32 mouse cellular contexts compared by ENCODE assay signal in genomic region chr11:83869147-83869546, GRCm38 (mm10). TPM values are rescaled to one million over a fixed set of nuclear protein-coding genes. Genes with fewer than 3 reads are reported as not detected.
DNase-seq lines count a peak whose midpoint lies in the region; ATAC-seq and TF ChIP-seq lines count a peak whose summit lies in the region.
"Had no signal": no experiment of that assay in that cellular context is flagged by ENCODE, and none has a peak within 500 bp of the region (broad histone marks: within the 10 kb centered on the region; RNA-seq: fewer than 3 reads in every experiment).

No protein-coding gene starts in this region.

- no peak for TF ChIP-seq EP300 in stomach, postnatal 0 days (optimal IDR thresholded peaks at IDR 0.05)

- no peak for DNase-seq in stomach, postnatal 0 days (ENCODE audit: low spot score)
- DNase-seq in intestine, embryonic 14.5 days (ENCODE audit: low spot score) = peak; percentile 64
- peak; percentile 36 to 66 for DNase-seq in lung, postnatal 4 days
- DNase-seq in hindbrain, embryonic 14.5 days (ENCODE audit: low spot score) = no peak
- no peak for DNase-seq in c-Kit-positive CD71-positive TER-119-positive erythroid progenitor cells, embryonic 14.5 days (ENCODE audit: low spot score)
- DNase-seq: adrenal gland, postnatal 10 days; cerebellum, adult 18-20 months; cerebellum, postnatal 10 days; gastrocnemius, adult 2 months; gastrocnemius, postnatal 36 days; heart, adult 2 months; heart, postnatal 4 days; kidney, adult 9 months; kidney, postnatal 14 days; liver, postnatal 0 days; thymus, adult 18-20 months; thymus, postnatal 25 days had no signal

- H3K4me1 ChIP-seq in stomach, embryonic 15.5 days = no peaks in the 10 kb centered on the region; the same call in 1 of the 2 replicates
- no peaks in the 10 kb centered on the region for H3K4me1 ChIP-seq in stomach, postnatal 0 days (replicated peaks; ENCODE audit: control insufficient read depth, insufficient read depth)
- no peaks in the 10 kb centered on the region for H3K4me1 ChIP-seq in intestine, embryonic 14.5 days (replicated peaks; ENCODE audit: control insufficient read depth, insufficient read depth, low read length)
- peaks cover 3% of the 10 kb centered on the region; the same call in 1 of the 2 replicates for H3K4me1 ChIP-seq in lung, embryonic 16.5 days (replicated peaks; ENCODE audit: control insufficient read depth, insufficient read depth, low read length)
- H3K4me1 ChIP-seq in kidney, embryonic 15.5 days = peaks cover 10% of the 10 kb centered on the region
- H3K4me1 ChIP-seq in hindbrain, embryonic 14.5 days (replicated peaks; ENCODE audit: control insufficient read depth, insufficient read depth, low read length) = no peaks in the 10 kb centered on the region
- H3K4me1 ChIP-seq: embryonic facial prominence, embryonic 13.5 days; forebrain, embryonic 15.5 days; hindbrain, embryonic 15.5 days; liver, embryonic 12.5 days had no signal

- 15% methylated on average over 1 of the region's 1 CpGs for WGBS in stomach, embryonic 15.5 days
- 50% methylated on average over 1 of the region's 1 CpGs for WGBS in stomach, postnatal 0 days
- 26% methylated on average over 1 of the region's 1 CpGs for WGBS in intestine, embryonic 14.5 days
- 35% methylated on average over 1 of the region's 1 CpGs for WGBS in lung, embryonic 16.5 days
- 24% methylated on average over 1 of the region's 1 CpGs for WGBS in kidney, embryonic 15.5 days
- 13% methylated on average over 1 of the region's 1 CpGs for WGBS in hindbrain, embryonic 14.5 days

- H3K4me3 ChIP-seq in stomach, embryonic 15.5 days (replicated peaks) = no peak overlapping the region
- H3K4me3 ChIP-seq in stomach, postnatal 0 days (ENCODE audit: low read depth, low read length) = no peak overlapping the region
- H3K4me3 ChIP-seq in intestine, embryonic 14.5 days (ENCODE audit: low read depth, low read length) = no peak overlapping the region
- H3K4me3 ChIP-seq in lung, embryonic 16.5 days (ENCODE audit: low read length) = no peak overlapping the region
- no peak overlapping the region for H3K4me3 ChIP-seq in kidney, embryonic 15.5 days (replicated peaks)
- no peak overlapping the region for H3K4me3 ChIP-seq in hindbrain, embryonic 14.5 days (replicated peaks; ENCODE audit: low read length)
- H3K4me3 ChIP-seq: embryonic facial prominence, embryonic 13.5 days; forebrain, embryonic 10.5 days; forebrain, embryonic 15.5 days; gastrocnemius, adult 2 months; heart, adult 2 months; heart, embryonic 12.5 days; hindbrain, embryonic 15.5 days; limb, embryonic 13.5 days; liver, embryonic 12.5 days; megakaryocyte, embryonic 14.5 days; midbrain, embryonic 12.5 days had no signal

- H3K36me3 ChIP-seq in stomach, embryonic 15.5 days = no peaks in the 10 kb centered on the region
- H3K36me3 ChIP-seq in stomach, postnatal 0 days (ENCODE audit: control insufficient read depth, insufficient read depth, low read length) = no peaks in the 10 kb centered on the region
- no peaks in the 10 kb centered on the region for H3K36me3 ChIP-seq in intestine, embryonic 14.5 days (ENCODE audit: control insufficient read depth, insufficient read depth, low read length)
- H3K36me3 ChIP-seq in lung, embryonic 16.5 days (ENCODE audit: control insufficient read depth, insufficient read depth, low read length) = peaks cover 4% of the 10 kb centered on the region; the same call in 1 of the 2 replicates
- peaks cover 74% of the 10 kb centered on the region for H3K36me3 ChIP-seq in kidney, embryonic 15.5 days
- H3K36me3 ChIP-seq in hindbrain, embryonic 14.5 days (replicated peaks; ENCODE audit: control insufficient read depth, insufficient read depth) = no peaks in the 10 kb centered on the region
- H3K36me3 ChIP-seq: embryonic facial prominence, embryonic 13.5 days; forebrain, embryonic 10.5 days; forebrain, embryonic 15.5 days; heart, embryonic 12.5 days; hindbrain, embryonic 15.5 days; limb, embryonic 13.5 days; liver, embryonic 12.5 days; midbrain, embryonic 12.5 days had no signal

- no peaks in the 10 kb centered on the region for H3K9me3 ChIP-seq in stomach, embryonic 15.5 days
- H3K9me3 ChIP-seq in stomach, postnatal 0 days (ENCODE audit: control insufficient read depth, low read length) = no peaks in the 10 kb centered on the region
- no peaks in the 10 kb centered on the region for H3K9me3 ChIP-seq in intestine, embryonic 14.5 days (ENCODE audit: control insufficient read depth, low read length)
- H3K9me3 ChIP-seq in lung, embryonic 16.5 days (ENCODE audit: control insufficient read depth, low read length) = no peaks in the 10 kb centered on the region
- H3K9me3 ChIP-seq in kidney, embryonic 15.5 days (replicated peaks) = no peaks in the 10 kb centered on the region
- H3K9me3 ChIP-seq in hindbrain, embryonic 14.5 days (ENCODE audit: control insufficient read depth, low read length) = no peaks in the 10 kb centered on the region
- H3K9me3 ChIP-seq: embryonic facial prominence, embryonic 13.5 days; forebrain, embryonic 10.5 days; forebrain, embryonic 15.5 days; heart, embryonic 12.5 days; hindbrain, embryonic 15.5 days; limb, embryonic 13.5 days; liver, embryonic 12.5 days; megakaryocyte, embryonic 14.5 days; midbrain, embryonic 12.5 days had no signal

- no peak for ATAC-seq in stomach, embryonic 15.5 days (ENCODE audit: insufficient read depth, low FRiP score, low read depth)
- ATAC-seq in stomach, postnatal 0 days (ENCODE audit: low FRiP score, low TSS enrichment) = no peak
- ATAC-seq in intestine, embryonic 14.5 days (replicated peaks; ENCODE audit: low FRiP score, low TSS enrichment, low read depth) = peak; percentile 84; the same call in 1 of the 2 replicates
- peak; percentile 71 for ATAC-seq in lung, embryonic 16.5 days (ENCODE audit: low read depth)
- no peak for ATAC-seq in kidney, embryonic 15.5 days (replicated peaks; ENCODE audit: low FRiP score)
- ATAC-seq in hindbrain, embryonic 14.5 days (ENCODE audit: low FRiP score) = no peak
- ATAC-seq: CD4-positive, CD25-positive, alpha-beta regulatory T cell, adult 4 months; forebrain, embryonic 15.5 days; inflammation-experienced regulatory T-cells, adult 6 months; liver, embryonic 12.5 days; liver, postnatal 0 days had no signal

- peak overlapping the region; percentile 35; the same call in 1 of the 2 replicates for H3K27ac ChIP-seq in stomach, embryonic 15.5 days
- no peak overlapping the region for H3K27ac ChIP-seq in stomach, postnatal 0 days (replicated peaks)
- H3K27ac ChIP-seq in intestine, embryonic 14.5 days (ENCODE audit: low read depth) = no peak overlapping the region
- H3K27ac ChIP-seq in lung, embryonic 16.5 days (ENCODE audit: low read length) = peak overlapping the region; percentile 53
- no peak overlapping the region for H3K27ac ChIP-seq in kidney, embryonic 15.5 days
- H3K27ac ChIP-seq in hindbrain, embryonic 14.5 days = no peak overlapping the region
- H3K27ac ChIP-seq: embryonic facial prominence, embryonic 13.5 days; forebrain, embryonic 10.5 days; forebrain, embryonic 15.5 days; gastrocnemius, adult 2 months; heart, adult 2 months; hindbrain, embryonic 15.5 days; limb, embryonic 13.5 days; liver, embryonic 12.5 days; midbrain, embryonic 12.5 days had no signal

- H3K27me3 ChIP-seq in stomach, embryonic 15.5 days (replicated peaks) = no peaks in the 10 kb centered on the region
- no peaks in the 10 kb centered on the region for H3K27me3 ChIP-seq in stomach, postnatal 0 days (ENCODE audit: control insufficient read depth, insufficient read depth, low read length)
- H3K27me3 ChIP-seq in intestine, embryonic 14.5 days (replicated peaks; ENCODE audit: control insufficient read depth, insufficient read depth, low read length) = no peaks in the 10 kb centered on the region
- H3K27me3 ChIP-seq in lung, embryonic 16.5 days (ENCODE audit: control insufficient read depth, insufficient read depth, low read depth, low read length) = no peaks in the 10 kb centered on the region
- no peaks in the 10 kb centered on the region for H3K27me3 ChIP-seq in kidney, embryonic 15.5 days
- peaks cover 5% of the 10 kb centered on the region for H3K27me3 ChIP-seq in hindbrain, embryonic 14.5 days (ENCODE audit: control insufficient read depth, insufficient read depth, low read length)
- H3K27me3 ChIP-seq: forebrain, embryonic 15.5 days; liver, embryonic 12.5 days had no signal

- no peak overlapping the region for H3K9ac ChIP-seq in stomach, embryonic 15.5 days
- no peak overlapping the region for H3K9ac ChIP-seq in stomach, postnatal 0 days (ENCODE audit: low read length)
- H3K9ac ChIP-seq in intestine, embryonic 14.5 days (ENCODE audit: low read length) = no peak overlapping the region
- H3K9ac ChIP-seq in lung, embryonic 16.5 days (ENCODE audit: low read length) = no peak overlapping the region
- no peak overlapping the region for H3K9ac ChIP-seq in kidney, embryonic 15.5 days
- H3K9ac ChIP-seq in hindbrain, embryonic 14.5 days = no peak overlapping the region
- H3K9ac ChIP-seq: embryonic facial prominence, embryonic 13.5 days; forebrain, embryonic 15.5 days; heart, embryonic 12.5 days; hindbrain, embryonic 15.5 days; limb, embryonic 13.5 days; liver, embryonic 12.5 days; liver, postnatal 0 days; midbrain, embryonic 12.5 days had no signal

- TF ChIP-seq CTCF in stomach, postnatal 0 days (IDR thresholded peaks at IDR 0.05; ENCODE audit: low read depth) = no peak

- no peak overlapping the region for H3K4me2 ChIP-seq in stomach, embryonic 15.5 days
- H3K4me2 ChIP-seq in stomach, postnatal 0 days (replicated peaks; ENCODE audit: low read depth) = no peak overlapping the region
- H3K4me2 ChIP-seq in intestine, embryonic 14.5 days (ENCODE audit: low read length) = no peak overlapping the region
- no peak overlapping the region for H3K4me2 ChIP-seq in lung, embryonic 16.5 days (ENCODE audit: low read depth, low read length)
- no peak overlapping the region for H3K4me2 ChIP-seq in kidney, embryonic 15.5 days
- no peak overlapping the region for H3K4me2 ChIP-seq in hindbrain, embryonic 14.5 days (replicated peaks)
- H3K4me2 ChIP-seq: embryonic facial prominence, embryonic 13.5 days; forebrain, embryonic 15.5 days; heart, embryonic 12.5 days; hindbrain, embryonic 15.5 days; limb, embryonic 13.5 days; liver, embryonic 12.5 days; midbrain, embryonic 12.5 days had no signal

RNA-seq across cellular contexts. Expression of gene Hnf1b, which starts 19.3 kb away (rescaled TPM):
- polyA plus RNA-seq in stomach, embryonic 15.5 days (2015; fragmentation: Nextera tagmentation; extraction: Ambion mirVana) = 6.0 and 8.0 TPM in 2 replicates
- 4.8 and 5.0 TPM in 2 replicates for polyA plus RNA-seq in stomach, postnatal 0 days (2015; fragmentation: Nextera tagmentation; extraction: Ambion mirVana)
- 11.5 and 15.1 TPM in 2 replicates for polyA plus RNA-seq in intestine, embryonic 14.5 days (2014; fragmentation: Nextera tagmentation; extraction: Ambion mirVana)
- polyA plus RNA-seq in lung, embryonic 16.5 days (2015; fragmentation: Nextera tagmentation; extraction: Ambion mirVana) = 9.1 and 11.7 TPM in 2 replicates
- 78.5 and 83.3 TPM in 2 replicates for polyA plus RNA-seq in kidney, embryonic 15.5 days (2015; fragmentation: Nextera tagmentation; extraction: Ambion mirVana)
- polyA plus RNA-seq in hindbrain, embryonic 14.5 days (2014; fragmentation: Nextera tagmentation; extraction: Ambion mirVana) = 0.21 TPM in 1 of 2 replicates, not detected in the other
- polyA plus RNA-seq: CD4-positive, CD25-positive, alpha-beta regulatory T cell, adult 4 months; embryonic facial prominence, embryonic 13.5 days; forebrain, embryonic 10.5 days; forebrain, embryonic 15.5 days; heart, postnatal 0 days; inflammation-experienced regulatory T-cells, adult 6 months; limb, embryonic 13.5 days; midbrain, embryonic 12.5 days had no signal

Comparison
In these comparisons a context has a peak if more than half of its experiments do, and no peak if none do; other contexts are left out.
1. H3K27ac ChIP-seq: peak in stomach, embryonic 15.5 days (single experiment) and lung, embryonic 16.5 days (single experiment); none in stomach, postnatal 0 days (single experiment), intestine, embryonic 14.5 days (single experiment), kidney, embryonic 15.5 days (single experiment) and hindbrain, embryonic 14.5 days (single experiment).
2. ATAC-seq: peak in intestine, embryonic 14.5 days (single experiment) and lung, embryonic 16.5 days (single experiment); none in stomach, embryonic 15.5 days (single experiment), stomach, postnatal 0 days (single experiment), kidney, embryonic 15.5 days (single experiment) and hindbrain, embryonic 14.5 days (single experiment).
3. DNase-seq: peak in intestine, embryonic 14.5 days (single experiment) and lung, postnatal 4 days (2 of 2); none in stomach, postnatal 0 days (single experiment), hindbrain, embryonic 14.5 days (single experiment) and c-Kit-positive CD71-positive TER-119-positive erythroid progenitor cells, embryonic 14.5 days (single experiment).